Mouse (Mus musculus) C3H10T1/2 (cell line): ENCODE results near the gene Rabif. TPM values are rescaled to one million over a fixed set of nuclear protein-coding genes. Genes with fewer than 3 reads are reported as not detected.

ENCODE experiments used
- polyA plus RNA-seq, 2 experiments: library from polyadenylated mRNA; unstranded; fragments of >200 nt; fragmentation: generic; extraction: Trizol; gene quantifications; one replicate each; pipeline ENCODE4 v1.2.1; 2012; ENCODE audit warnings: missing spikeins in 2 of 2

The Rabif gene
- polyA plus RNA-seq: 10 to 100 TPM in 1 of 2 experiments, 1 to 10 TPM in 1; 4.2 to 13.1 TPM

DNA sequence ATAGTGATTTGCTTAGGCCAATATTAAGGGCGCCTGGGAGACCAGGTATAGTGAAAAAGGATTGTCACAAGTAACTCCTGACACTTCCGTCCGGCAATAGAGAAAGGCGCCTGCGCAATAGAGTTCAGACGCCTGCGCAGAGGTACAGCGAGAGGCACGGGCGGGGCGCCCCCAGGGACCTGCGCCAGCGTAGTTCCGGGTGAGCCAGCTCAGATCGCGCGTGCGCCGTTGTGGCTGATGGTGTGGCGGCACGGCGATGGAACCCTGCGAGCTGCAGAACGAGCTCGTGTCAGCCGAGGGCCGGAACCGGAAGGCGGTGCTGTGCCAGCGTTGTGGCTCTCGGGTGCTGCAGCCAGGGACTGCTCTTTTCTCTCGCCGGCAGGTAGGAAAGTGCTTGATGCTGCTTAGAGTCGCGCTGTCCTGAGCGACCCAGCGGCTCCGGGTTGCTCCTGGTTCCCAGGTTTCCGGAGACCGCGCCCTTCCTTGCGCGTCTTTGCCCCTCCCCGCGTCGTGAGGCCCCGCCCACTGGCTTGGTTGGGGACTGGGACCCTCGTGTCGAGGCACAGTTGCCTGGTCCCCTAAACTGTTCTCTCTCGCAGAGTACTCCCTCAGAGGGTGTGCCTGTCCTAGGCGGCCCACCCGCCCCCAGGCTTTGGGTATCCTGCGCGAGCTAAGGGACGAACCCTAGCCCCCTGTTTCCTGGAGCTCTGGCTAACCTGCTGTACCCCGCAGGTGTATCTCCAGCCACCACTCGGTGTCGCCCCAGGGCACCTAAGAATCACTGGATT is at the start of gene Rabif:
Gene Rabif (plus strand): TSS at position 221 of the 788 bp plus-strand sequence.

GRCm38 (mm10) chr1:134454904-134455824 is 39.3 kb upstream of the Rabif start, which contains the start of gene Klhl12:
Gene Klhl12 (plus strand): TSS chr1:134455531.

GRCm38 (mm10) chr1:134549632-134550132 is 55.2 kb downstream of the Rabif start, which contains the start of gene Mgat4e:
Gene Mgat4e (minus strand): TSS chr1:134549682.

Other genes starting within 250 kb of the Rabif start
- gene Myog, start 204.7 kb upstream of the Rabif start, polyA plus RNA-seq: under 1 TPM in 1 of 2 experiments, not detected in 1; 0.02 TPM
- under 1 TPM; 0.05 to 0.24 TPM for gene Ppfia4, start 161.7 kb upstream of the Rabif start, polyA plus RNA-seq
- 10 to 100 TPM; 24.2 to 27.5 TPM for gene Tmem183a, start 132.7 kb upstream of the Rabif start, polyA plus RNA-seq
- gene 4933406M09Rik, start 108.7 kb upstream of the Rabif start, polyA plus RNA-seq: not detected
- 10 to 100 TPM; 20.5 to 34.7 TPM for gene Cyb5r1, start 89.1 kb upstream of the Rabif start, polyA plus RNA-seq
- 10 to 100 TPM; 29.5 to 56.9 TPM for gene Adipor1, start 79.3 kb upstream of the Rabif start, polyA plus RNA-seq
- 1 to 10 TPM in 1 of 2 experiments, under 1 TPM in 1; 0.57 to 5.7 TPM for gene Klhl12, start 39.1 kb upstream of the Rabif start, polyA plus RNA-seq
- not detected for gene Mgat4e, start 55.0 kb downstream of the Rabif start, polyA plus RNA-seq
- gene Kdm5b, start 65.5 kb downstream of the Rabif start, polyA plus RNA-seq: 10 to 100 TPM in 1 of 2 experiments, under 1 TPM in 1; 0.30 to 13.9 TPM
- gene Syt2, start 152.0 kb downstream of the Rabif start, polyA plus RNA-seq: under 1 TPM in 1 of 2 experiments, not detected in 1; 0.27 TPM